Mouse (Mus musculus) thymus, adult 2 months (tissue): Measurements from ENCODE around the gene Foxr1. TPM values are rescaled to one million over a fixed set of nuclear protein-coding genes. Genes with fewer than 3 reads are reported as not detected.

Experiments used
- DNase-seq: peaks from one replicate; pipeline ENCODE4 v3.0.0; 2021
- H3K27ac ChIP-seq: fragments of 200-500 bp; 2 replicates; pipeline ENCODE4 v1.5.1; 2012; ENCODE audit warnings: low read length, control low read depth; ENCODE audit not compliant: control insufficient read depth, insufficient read depth
- H3K27me3 ChIP-seq: fragments of 200-500 bp; 2 replicates; pipeline ENCODE4 v1.6.1; 2012; ENCODE audit warnings: mild to moderate bottlenecking, low read length, moderate library complexity, mixed read lengths; ENCODE audit not compliant: control insufficient read depth, insufficient read depth
- H3K36me3 ChIP-seq: fragments of 200-500 bp; 2 replicates; pipeline ENCODE4 v1.6.1; 2012; ENCODE audit warnings: mild to moderate bottlenecking, low read length, moderate library complexity; ENCODE audit not compliant: control insufficient read depth, insufficient read depth
- H3K4me1 ChIP-seq: fragments of 200-500 bp; replicated peaks from 2 replicates; pipeline ENCODE4 v1.6.1; 2012; ENCODE audit warnings: low read length; ENCODE audit not compliant: control insufficient read depth, insufficient read depth
- H3K4me3 ChIP-seq: fragments of 200-500 bp; 2 replicates; pipeline ENCODE4 v1.5.1; 2012; ENCODE audit warnings: mild to moderate bottlenecking, low read length, control low read depth, moderate library complexity; ENCODE audit not compliant: control insufficient read depth, insufficient read depth
- CTCF ChIP-seq: fragments of 200-500 bp; IDR thresholded peaks from 2 replicates; pipeline ENCODE4 v1.5.1; 2012; ENCODE audit warnings: mild to moderate bottlenecking, control low read depth, low read length, moderate library complexity, borderline replicate concordance; ENCODE audit not compliant: control insufficient read depth, poor library complexity, insufficient read depth; ENCODE audit errors: extremely low read depth
- POLR2A ChIP-seq: fragments of 200-500 bp; IDR thresholded peaks from 2 replicates; pipeline ENCODE4 v1.6.1; 2012; ENCODE audit warnings: mild to moderate bottlenecking, low read length, control low read depth, moderate library complexity; ENCODE audit not compliant: control insufficient read depth, poor library complexity, insufficient read depth; ENCODE audit errors: extremely low read depth
- WGBS: fragments of 180-500 bp; shearing (Covaris S2); methylation state at CpG from one replicate; pipeline ENCODE4 v1.1.7; 2018; 5-methylcytosine and 5-hydroxymethylcytosine counted together
- polyA plus RNA-seq: library from polyadenylated mRNA; depleted of rRNA; stranded (reverse); fragments of >200 nt; gene quantifications from 2 replicates; pipeline ENCODE4 v1.2.3, GENCODE M21; 2012; rRNA removed

The Foxr1 gene
- 0.08 and 0.22 TPM in 2 replicates for polyA plus RNA-seq

DNA sequence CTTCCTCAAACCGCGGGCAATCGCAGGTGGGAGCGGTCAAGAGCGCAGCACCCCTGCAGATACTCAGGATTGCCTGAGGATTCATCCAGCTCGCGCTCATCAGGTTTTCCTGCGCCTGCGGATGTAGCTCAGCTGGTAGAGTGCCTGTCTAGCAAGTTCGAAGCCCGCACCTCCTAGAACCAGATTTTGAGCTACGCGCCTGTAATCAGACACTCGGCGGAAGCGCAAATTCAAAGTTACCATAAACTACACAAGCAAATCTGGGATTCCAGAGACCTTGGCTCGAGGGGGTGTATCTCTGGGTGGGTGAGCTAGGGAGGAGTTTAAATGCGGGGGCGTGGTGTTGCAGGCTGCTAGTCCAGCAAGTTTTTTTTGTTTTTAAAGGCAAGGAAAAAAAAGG, at the start of gene Foxr1:
Foxr1 (minus strand) TSS at position 176 of the 400 bp plus-strand sequence.
- TF ChIP-seq POLR2A (no peak), CTCF (no peak)
- H3K36me3 ChIP-seq = no peaks in the 10 kb centered on the region
- H3K4me3 ChIP-seq = no peak within 1 kb of the TSS
- H3K4me1 ChIP-seq = no peaks in the 10 kb centered on the region; the same call in 1 of the 2 replicates
- no peaks in the 10 kb centered on the region for H3K27me3 ChIP-seq
- H3K27ac ChIP-seq = no peak within 1 kb of the TSS
- no peak for DNase-seq
- WGBS = 94% methylated on average over 19 of the region's 19 CpGs

DNA sequence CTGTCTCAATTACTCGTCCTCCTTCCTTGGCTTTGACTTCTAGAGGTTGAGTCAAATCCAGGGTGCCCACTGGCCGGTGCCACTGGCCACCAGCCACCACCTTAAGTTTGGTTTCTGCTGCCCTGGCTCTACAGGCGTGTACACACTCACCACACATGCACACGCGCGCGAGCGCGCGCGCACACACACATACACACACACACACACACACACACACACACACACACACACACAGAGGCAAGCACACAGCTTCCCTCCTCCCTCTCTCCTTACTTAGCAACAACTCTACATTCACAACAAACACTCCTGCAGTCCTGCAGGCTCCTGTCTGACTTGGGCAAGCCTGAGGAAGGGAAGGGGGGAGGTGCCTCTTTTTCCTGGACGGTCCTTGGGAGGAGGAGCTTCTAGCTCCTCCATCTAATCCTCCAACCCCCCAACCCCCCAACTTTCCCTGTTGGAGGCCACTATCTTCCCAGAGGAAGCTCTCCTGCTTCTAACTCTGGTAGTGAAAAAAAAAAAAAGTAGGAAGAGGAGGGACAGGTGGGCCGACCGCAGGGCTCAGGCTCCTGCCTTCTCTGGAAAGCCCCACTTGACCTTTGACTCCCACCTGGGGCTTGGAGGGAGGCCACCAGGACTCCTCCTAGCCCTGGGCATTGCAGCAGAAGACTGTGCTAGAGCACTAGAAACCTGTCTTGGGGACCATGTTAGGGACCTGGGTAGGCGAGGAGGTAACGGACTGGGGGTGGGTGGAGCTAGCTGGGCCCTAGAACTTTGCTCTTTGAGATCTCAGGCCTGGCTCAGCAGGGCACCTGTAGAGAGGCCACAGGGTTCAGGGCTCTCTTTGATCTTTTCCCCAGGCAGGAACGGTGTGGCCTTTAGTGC, 49.4 kb upstream of the Foxr1 start:
- DNase-seq = no peak
- no peak overlapping the region for H3K27ac ChIP-seq
- H3K4me3 ChIP-seq = no peak overlapping the region

GRCm38 (mm10) chr9:44489651-44490085, 48.7 kb upstream of the Foxr1 start:
- no peak for DNase-seq
- no peaks in the 10 kb centered on the region for H3K36me3 ChIP-seq
- no peaks in the 10 kb centered on the region for H3K27me3 ChIP-seq
- TF ChIP-seq CTCF = no peak
- TF ChIP-seq POLR2A = no peak
- no peak overlapping the region for H3K27ac ChIP-seq
- peaks cover 62% of the 10 kb centered on the region for H3K4me1 ChIP-seq
- 92% methylated on average over 17 of the region's 17 CpGs for WGBS
- H3K4me3 ChIP-seq = no peak overlapping the region

More for the DNA sequence above, 49.4 kb upstream of the Foxr1 start:
- 78% methylated on average over 17 of the region's 17 CpGs for WGBS
- Histone ChIP-seq H3K4me1 (peaks cover 63% of the 10 kb centered on the region), H3K36me3 (no peaks in the 10 kb centered on the region), H3K27me3 (no peaks in the 10 kb centered on the region)
- no peak for TF ChIP-seq POLR2A
- TF ChIP-seq CTCF = no peak

GRCm38 (mm10) chr9:44488855-44489381, 48.0 kb upstream of the Foxr1 start:
- 51% methylated on average over 5 of the region's 5 CpGs for WGBS
- Histone ChIP-seq H3K36me3 (no peaks in the 10 kb centered on the region), H3K4me1 (peaks cover 62% of the 10 kb centered on the region), H3K27me3 (no peaks in the 10 kb centered on the region), H3K4me3 (no peak overlapping the region), H3K27ac (no peak overlapping the region)
- DNase-seq = no peak
- no peak for TF ChIP-seq POLR2A
- TF ChIP-seq CTCF = no peak

DNA sequence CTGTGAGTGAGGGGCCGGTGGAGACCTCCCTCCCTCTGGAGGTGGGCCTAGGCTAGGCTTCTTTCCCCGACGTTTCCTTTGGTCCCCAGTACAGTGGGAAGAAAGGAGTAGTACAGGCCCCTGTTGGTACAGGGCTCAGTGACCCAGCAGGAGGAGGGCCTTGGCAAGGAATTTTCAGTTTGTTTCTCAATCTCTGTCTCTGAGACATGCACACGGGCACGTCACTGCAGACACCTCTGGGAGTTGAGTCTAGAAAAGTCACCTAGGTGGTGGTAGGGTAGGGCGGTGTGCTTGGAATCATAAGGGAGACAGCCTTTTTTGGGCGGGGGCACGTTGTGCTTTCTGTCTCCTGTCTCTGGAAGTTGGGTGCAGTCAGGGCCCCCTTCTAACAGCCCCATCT, 47.5 kb upstream of the Foxr1 start:
- no peak overlapping the region for H3K4me3 ChIP-seq

GRCm38 (mm10) chr9:44487441-44487840, 46.5 kb upstream of the Foxr1 start:
- peaks cover 50% of the 10 kb centered on the region for H3K4me1 ChIP-seq
- 39% methylated on average over 7 of the region's 7 CpGs for WGBS
- no peak overlapping the region for H3K4me3 ChIP-seq
- TF ChIP-seq POLR2A = no peak
- TF ChIP-seq CTCF = no peak
- H3K36me3 ChIP-seq = no peaks in the 10 kb centered on the region
- no peak overlapping the region for H3K27ac ChIP-seq
- no peak for DNase-seq
- no peaks in the 10 kb centered on the region for H3K27me3 ChIP-seq

More for the DNA sequence above, 47.5 kb upstream of the Foxr1 start:
- TF ChIP-seq CTCF = no peak
- TF ChIP-seq POLR2A = no peak
- WGBS = 72% methylated on average over 8 of the region's 8 CpGs
- Histone ChIP-seq H3K27ac (no peak overlapping the region), H3K36me3 (no peaks in the 10 kb centered on the region), H3K4me1 (peaks cover 60% of the 10 kb centered on the region), H3K27me3 (no peaks in the 10 kb centered on the region)
- no peak for DNase-seq
